Mouse (Mus musculus): Measurements from ENCODE around the gene Ube2cbp. TPM values are rescaled to one million over a fixed set of nuclear protein-coding genes. Genes with fewer than 3 reads are reported as not detected.

Gene Ube2cbp
- total and polyA plus RNA-seq, 3 experiments: 3.3 to 6.4 (median 5.5) TPM

- in situ Hi-C loops (cut with MboI; ENCODE audit: low pct_ligation_motif_present, low pct_unique_long_range_greater_than_20kb, low sequenced_read_pairs) (no loop called here), dilution Hi-C loops (cut with MboI; ENCODE audit: extremely low pct_ligation_motif_present, extremely low pct_unique_long_range_greater_than_20kb, low sequenced_read_pairs) (no loop called here)
- Histone ChIP-seq H3K9ac (ENCODE audit: insufficient read depth, low read depth) (no peak overlapping the region), H3K27me3 (replicated peaks) (no peaks in the 10 kb centered on the region), H3K9me3 (replicated peaks; ENCODE audit: low read length) (no peaks in the 10 kb centered on the region), H3K4me1 (ENCODE audit: control insufficient read depth in 1 of 2, insufficient read depth in 2 of 2) (no peaks in the 10 kb centered on the region), H3K4me3 (replicated peaks in 1 of 3; ENCODE audit: low read depth in 2 of 3, low read length in 2 of 3, poor library complexity in 1 of 3) (no peak overlapping the region), H3K27ac (ENCODE audit: insufficient read depth, low read depth) (no peak overlapping the region), H3K79me2 (replicated peaks; ENCODE audit: control insufficient read depth, extremely low read depth, insufficient read depth, poor library complexity, severe bottlenecking) (no peaks in the 10 kb centered on the region), H3K4me2 (ENCODE audit: insufficient read depth, low read depth, poor library complexity, severe bottlenecking) (no peak overlapping the region), H3K36me3 (replicated peaks in 1 of 2; ENCODE audit: control insufficient read depth in 1 of 2, insufficient read depth in 1 of 2, low read length in 1 of 2) (no peaks in the 10 kb centered on the region)
- no peak for TF ChIP-seq MYC (IDR thresholded peaks at IDR 0.05; ENCODE audit: low read depth, low read length)
- TF ChIP-seq ETS1 (conservative IDR thresholded peaks at IDR 0.05; ENCODE audit: low read depth, low read length): no peak
- no peak for TF ChIP-seq JUN (IDR thresholded peaks at IDR 0.05; ENCODE audit: insufficient read depth, low read depth, low read length)
- no peak for TF ChIP-seq HCFC1 (IDR thresholded peaks at IDR 0.05; ENCODE audit: low read depth, low read length)
- no peak for TF ChIP-seq ZC3H11A (IDR thresholded peaks at IDR 0.05; ENCODE audit: low read depth, low read length)
- no peak for TF ChIP-seq MAX (IDR thresholded peaks at IDR 0.05; ENCODE audit: low read length)
- no peak for TF ChIP-seq TCF12 (IDR thresholded peaks at IDR 0.05; ENCODE audit: low read depth, low read length)
- TF ChIP-seq ZKSCAN1 (IDR thresholded peaks at IDR 0.05; ENCODE audit: borderline replicate concordance, low read depth, low read length): no peak
- DNase-seq (ENCODE audit: extremely low read depth): no peak
Observed at GRCm38 (mm10) chr9:86390713-86391112, 74.0 kb downstream of the Ube2cbp start.

GRCm38 (mm10) chr9:86388538-86388937 lies 76.2 kb downstream of the Ube2cbp start:
- H3K9ac ChIP-seq (ENCODE audit: insufficient read depth, low read depth): no peak overlapping the region
- no peaks in the 10 kb centered on the region for H3K36me3 ChIP-seq (replicated peaks in 1 of 2; ENCODE audit: control insufficient read depth in 1 of 2, insufficient read depth in 1 of 2, low read length in 1 of 2)
- in situ Hi-C loops (cut with MboI; ENCODE audit: low pct_ligation_motif_present, low pct_unique_long_range_greater_than_20kb, low sequenced_read_pairs): no loop called here
- no peak overlapping the region for H3K27ac ChIP-seq (ENCODE audit: insufficient read depth, low read depth)
- TF ChIP-seq ELF1 (IDR thresholded peaks at IDR 0.05; ENCODE audit: low read depth, low read length) (no peak), ZC3H11A (IDR thresholded peaks at IDR 0.05; ENCODE audit: low read depth, low read length) (no peak), IRF4 (IDR thresholded peaks at IDR 0.05; ENCODE audit: low read depth, low read length) (no peak)
- H3K4me1 ChIP-seq (ENCODE audit: control insufficient read depth in 1 of 2, insufficient read depth in 2 of 2): no peaks in the 10 kb centered on the region
- H3K4me3 ChIP-seq (replicated peaks in 1 of 3; ENCODE audit: low read depth in 2 of 3, low read length in 2 of 3, poor library complexity in 1 of 3): no peak overlapping the region
- H3K4me2 ChIP-seq (ENCODE audit: insufficient read depth, low read depth, poor library complexity, severe bottlenecking): no peak overlapping the region
- no peaks in the 10 kb centered on the region for H3K9me3 ChIP-seq (replicated peaks; ENCODE audit: low read length)
- DNase-seq (ENCODE audit: extremely low read depth): no peak
- H3K27me3 ChIP-seq (replicated peaks): no peaks in the 10 kb centered on the region
- dilution Hi-C loops (cut with MboI; ENCODE audit: extremely low pct_ligation_motif_present, extremely low pct_unique_long_range_greater_than_20kb, low sequenced_read_pairs): no loop called here
- no peaks in the 10 kb centered on the region for H3K79me2 ChIP-seq (replicated peaks; ENCODE audit: control insufficient read depth, extremely low read depth, insufficient read depth, poor library complexity, severe bottlenecking)

- no peak overlapping the region for H3K4me3 ChIP-seq (replicated peaks in 1 of 3; ENCODE audit: low read depth in 2 of 3, low read length in 2 of 3, poor library complexity in 1 of 3)
- DNase-seq (ENCODE audit: extremely low read depth): no peak
- H3K27me3 ChIP-seq (replicated peaks): no peaks in the 10 kb centered on the region
- H3K9ac ChIP-seq (ENCODE audit: insufficient read depth, low read depth): no peak overlapping the region
- no peaks in the 10 kb centered on the region for H3K79me2 ChIP-seq (replicated peaks; ENCODE audit: control insufficient read depth, extremely low read depth, insufficient read depth, poor library complexity, severe bottlenecking)
- no peak overlapping the region for H3K27ac ChIP-seq (ENCODE audit: insufficient read depth, low read depth)
- H3K9me3 ChIP-seq (replicated peaks; ENCODE audit: low read length): no peaks in the 10 kb centered on the region
- no peaks in the 10 kb centered on the region for H3K36me3 ChIP-seq (replicated peaks in 1 of 2; ENCODE audit: control insufficient read depth in 1 of 2, insufficient read depth in 1 of 2, low read length in 1 of 2)
- no peak overlapping the region for H3K4me2 ChIP-seq (ENCODE audit: insufficient read depth, low read depth, poor library complexity, severe bottlenecking)
- in situ Hi-C loops (cut with MboI; ENCODE audit: low pct_ligation_motif_present, low pct_unique_long_range_greater_than_20kb, low sequenced_read_pairs) (no loop called here), dilution Hi-C loops (cut with MboI; ENCODE audit: extremely low pct_ligation_motif_present, extremely low pct_unique_long_range_greater_than_20kb, low sequenced_read_pairs) (no loop called here)
- TF ChIP-seq PAX5 (IDR thresholded peaks at IDR 0.05; ENCODE audit: low read length) (no peak), ZMIZ1 (IDR thresholded peaks at IDR 0.05; ENCODE audit: low read depth, low read length) (no peak), CHD1 (IDR thresholded peaks at IDR 0.05; ENCODE audit: low read depth, low read length) (no peak), SIN3A (IDR thresholded peaks at IDR 0.05; ENCODE audit: low read length) (no peak), BHLHE40 (IDR thresholded peaks at IDR 0.05; ENCODE audit: low read depth, low read length) (no peak), E2F4 (IDR thresholded peaks at IDR 0.05; ENCODE audit: insufficient replicate concordance, low read depth, low read length) (no peak), MXI1 (IDR thresholded peaks at IDR 0.05; ENCODE audit: low read depth, low read length) (no peak), GABPA (IDR thresholded peaks at IDR 0.05; ENCODE audit: insufficient replicate concordance, low read depth, low read length) (no peak), NRF1 (IDR thresholded peaks at IDR 0.05; ENCODE audit: low read depth, low read length) (no peak), CHD2 (IDR thresholded peaks at IDR 0.05; ENCODE audit: low read length) (no peak), POLR2A (IDR thresholded peaks at IDR 0.05; ENCODE audit: low read depth, low read length) (no peak), ZC3H11A (IDR thresholded peaks at IDR 0.05; ENCODE audit: low read depth, low read length) (no peak), ETS1 (conservative IDR thresholded peaks at IDR 0.05; ENCODE audit: low read depth, low read length) (no peak)
- H3K4me1 ChIP-seq (ENCODE audit: control insufficient read depth in 1 of 2, insufficient read depth in 2 of 2): peaks cover 0 to 5% of the 10 kb centered on the region in 2 experiments; a peak in 1 of 4 replicates
Observed at GRCm38 (mm10) chr9:86376923-86377322, 87.8 kb downstream of the Ube2cbp start.

Data from CH12.LX (cell line).